Mouse (Mus musculus) cortical plate, adult 2 months (tissue): ENCODE data around the gene Hapln4.

Experiments
- CTCF ChIP-seq: fragments of 200-500 bp; IDR thresholded peaks from 2 replicates; pipeline ENCODE4 v1.5.1; 2011; ENCODE audit warnings: mild to moderate bottlenecking, control low read depth, low read length; ENCODE audit not compliant: insufficient read depth; ENCODE audit errors: extremely low read depth
- POLR2A ChIP-seq: fragments of 200-500 bp; IDR thresholded peaks from 2 replicates; pipeline ENCODE4 v1.6.1; 2011; ENCODE audit warnings: mild to moderate bottlenecking, low read length, control low read depth; ENCODE audit not compliant: insufficient read depth; ENCODE audit errors: extremely low read depth

GRCm38 (mm10) chr8:70139026-70139857, 56.0 kb downstream of the Hapln4 start, which contains the start of the genes Rfxank, Borcs8 and Mef2b:
- TF ChIP-seq CTCF (no peak), POLR2A (peak; percentile 62; the same call in 1 of the 2 replicates)
